Mouse (Mus musculus): Measurements from ENCODE around the gene Cmtm6. TPM values are rescaled to one million over a fixed set of nuclear protein-coding genes. Genes with fewer than 3 reads are reported as not detected.

Cmtm6 gene
- polyA plus RNA-seq, 1 experiment: 0.07 TPM

DNA sequence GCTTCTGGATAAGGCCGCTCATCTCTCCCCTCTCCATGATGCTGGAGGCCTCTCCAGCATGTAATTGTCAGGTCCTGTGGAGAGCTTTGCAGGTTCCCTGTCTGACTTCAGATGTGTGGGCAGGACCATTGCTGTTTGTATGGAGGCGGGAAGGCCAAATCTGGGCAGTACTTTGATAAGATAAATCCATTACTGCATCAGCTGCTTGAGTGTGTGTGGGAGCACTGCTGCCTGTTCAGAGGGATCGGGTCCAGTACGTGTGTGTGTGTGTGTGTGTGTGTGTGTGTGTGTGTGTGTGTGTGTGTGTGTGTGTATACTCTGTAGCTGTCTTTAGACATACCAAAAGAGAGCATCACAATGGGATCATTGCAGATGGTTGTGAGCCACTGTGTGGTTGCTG lies 14.2 kb downstream of the Cmtm6 start:
- Histone ChIP-seq H3K36me3 (ENCODE audit: control insufficient read depth) (peaks cover 59% of the 10 kb centered on the region), H3K27me3 (ENCODE audit: control insufficient read depth) (no peaks in the 10 kb centered on the region), H3K4me1 (ENCODE audit: control insufficient read depth) (no peaks in the 10 kb centered on the region), H3K9me3 (ENCODE audit: control insufficient read depth, low read length) (no peaks in the 10 kb centered on the region), H3K4me3 (replicated peaks) (no peak overlapping the region)
- TF ChIP-seq GATA1 (IDR thresholded peaks at IDR 0.05; ENCODE audit: low read length): no peak
- TF ChIP-seq TAL1 (IDR thresholded peaks at IDR 0.05; ENCODE audit: low read length): no peak

DNA sequence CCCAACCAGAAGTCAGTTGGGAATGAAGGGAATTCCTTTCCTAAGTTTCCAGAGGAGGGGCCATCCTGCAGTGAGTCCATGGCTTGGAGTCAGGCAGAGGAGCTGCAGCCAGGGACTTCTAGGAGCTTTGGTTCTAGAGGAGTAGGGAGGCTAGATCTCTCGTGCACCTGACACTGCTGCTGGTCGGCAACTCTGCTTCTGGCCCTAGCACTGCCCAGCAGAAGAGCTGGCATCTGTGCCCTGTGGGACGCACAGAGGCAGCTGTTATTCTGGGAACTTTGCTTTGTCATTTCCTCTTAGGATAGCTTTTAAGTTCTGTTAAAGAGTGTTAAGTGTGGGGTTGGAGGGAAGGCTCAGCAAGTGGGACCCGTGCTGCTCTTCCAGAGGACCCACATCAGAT lies 14.7 kb downstream of the Cmtm6 start:
- no peak overlapping the region for H3K4me3 ChIP-seq (replicated peaks)
- peaks cover 58% of the 10 kb centered on the region for H3K36me3 ChIP-seq (ENCODE audit: control insufficient read depth)
- H3K27me3 ChIP-seq (ENCODE audit: control insufficient read depth): no peaks in the 10 kb centered on the region
- no peak for TF ChIP-seq TAL1 (IDR thresholded peaks at IDR 0.05; ENCODE audit: low read length)
- no peaks in the 10 kb centered on the region for H3K4me1 ChIP-seq (ENCODE audit: control insufficient read depth)
- no peaks in the 10 kb centered on the region for H3K9me3 ChIP-seq (ENCODE audit: control insufficient read depth, low read length)

DNA sequence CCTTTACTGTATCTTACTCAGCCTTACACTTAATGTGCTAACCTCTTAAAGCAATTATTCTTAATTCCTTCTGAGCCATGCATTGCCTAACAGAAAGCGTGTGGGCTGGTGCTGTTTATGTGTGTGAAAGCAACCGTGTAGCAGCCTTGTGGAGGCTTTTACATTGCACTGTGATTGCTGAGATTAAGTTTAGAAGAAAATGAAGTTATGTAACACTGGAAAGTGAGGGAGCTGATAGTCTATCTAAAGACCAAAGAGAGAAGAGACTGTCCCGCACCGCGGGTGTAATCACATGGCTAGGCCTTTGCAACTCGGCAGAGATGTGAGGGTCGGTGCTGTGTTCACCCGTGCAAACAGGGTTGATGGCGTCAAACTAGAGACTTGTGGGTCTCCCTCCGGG lies 16.1 kb downstream of the Cmtm6 start:
- no peak overlapping the region for H3K4me3 ChIP-seq (replicated peaks)
- no peak for TF ChIP-seq TAL1 (IDR thresholded peaks at IDR 0.05; ENCODE audit: low read length)
- no peak for TF ChIP-seq GATA1 (IDR thresholded peaks at IDR 0.05; ENCODE audit: low read length)
- H3K27me3 ChIP-seq (ENCODE audit: control insufficient read depth): no peaks in the 10 kb centered on the region
- H3K36me3 ChIP-seq (ENCODE audit: control insufficient read depth): peaks cover 55% of the 10 kb centered on the region
- no peaks in the 10 kb centered on the region for H3K4me1 ChIP-seq (ENCODE audit: control insufficient read depth)
- H3K9me3 ChIP-seq (ENCODE audit: control insufficient read depth, low read length): no peaks in the 10 kb centered on the region

DNA sequence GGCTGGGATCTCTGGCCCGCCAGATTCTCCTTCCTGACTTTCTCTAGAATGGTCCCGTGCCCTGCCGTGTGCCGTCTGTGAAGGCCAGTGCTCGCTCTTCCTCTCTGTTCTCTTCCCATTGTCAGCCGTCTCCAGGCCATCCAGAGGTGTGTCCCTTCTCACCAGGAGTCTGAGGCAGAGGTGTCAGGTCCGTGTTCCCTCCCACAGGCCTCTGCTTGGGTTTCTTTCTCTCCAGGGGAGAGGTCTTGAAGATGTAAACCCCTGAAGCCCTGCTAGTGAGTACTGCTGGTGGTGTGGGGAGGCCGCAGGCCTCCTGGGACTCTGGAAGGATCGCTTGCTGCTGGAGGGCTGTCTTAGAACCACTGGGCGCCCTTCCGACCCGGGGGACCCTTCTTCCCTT lies 16.6 kb downstream of the Cmtm6 start:
- H3K9me3 ChIP-seq (ENCODE audit: control insufficient read depth, low read length): no peaks in the 10 kb centered on the region
- no peak overlapping the region for H3K4me3 ChIP-seq (replicated peaks)
- no peak for TF ChIP-seq TAL1 (IDR thresholded peaks at IDR 0.05; ENCODE audit: low read length)
- no peak for TF ChIP-seq GATA1 (IDR thresholded peaks at IDR 0.05; ENCODE audit: low read length)
- peaks cover 1% of the 10 kb centered on the region for H3K4me1 ChIP-seq (ENCODE audit: control insufficient read depth)
- H3K36me3 ChIP-seq (ENCODE audit: control insufficient read depth): peaks cover 55% of the 10 kb centered on the region
- H3K27me3 ChIP-seq (ENCODE audit: control insufficient read depth): no peaks in the 10 kb centered on the region

DNA sequence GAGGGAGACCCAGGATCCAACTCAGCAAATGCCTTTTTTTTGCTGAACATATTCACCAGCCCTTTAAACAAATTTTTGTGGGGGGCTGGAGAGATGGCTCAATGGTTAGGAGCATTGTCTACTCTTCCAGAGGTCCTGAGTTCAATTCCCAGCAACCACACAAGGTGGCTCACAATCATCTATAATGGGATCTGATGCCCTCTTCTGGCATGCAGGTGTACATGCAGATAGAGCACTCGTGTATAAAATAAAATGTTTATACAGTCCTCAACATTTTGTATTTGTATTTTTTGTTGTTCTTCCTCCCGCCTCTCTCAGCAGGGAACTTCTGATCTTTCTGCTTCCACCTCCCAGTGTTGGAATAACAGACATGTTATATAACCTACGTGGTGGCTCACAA lies 20.7 kb downstream of the Cmtm6 start:
- peaks cover 29% of the 10 kb centered on the region for H3K36me3 ChIP-seq (ENCODE audit: control insufficient read depth)
- H3K4me3 ChIP-seq (replicated peaks): no peak overlapping the region
- TF ChIP-seq GATA1 (IDR thresholded peaks at IDR 0.05; ENCODE audit: low read length): no peak
- no peak for TF ChIP-seq TAL1 (IDR thresholded peaks at IDR 0.05; ENCODE audit: low read length)
- H3K9me3 ChIP-seq (ENCODE audit: control insufficient read depth, low read length): no peaks in the 10 kb centered on the region
- peaks cover 11% of the 10 kb centered on the region for H3K4me1 ChIP-seq (ENCODE audit: control insufficient read depth)
- no peaks in the 10 kb centered on the region for H3K27me3 ChIP-seq (ENCODE audit: control insufficient read depth)

DNA sequence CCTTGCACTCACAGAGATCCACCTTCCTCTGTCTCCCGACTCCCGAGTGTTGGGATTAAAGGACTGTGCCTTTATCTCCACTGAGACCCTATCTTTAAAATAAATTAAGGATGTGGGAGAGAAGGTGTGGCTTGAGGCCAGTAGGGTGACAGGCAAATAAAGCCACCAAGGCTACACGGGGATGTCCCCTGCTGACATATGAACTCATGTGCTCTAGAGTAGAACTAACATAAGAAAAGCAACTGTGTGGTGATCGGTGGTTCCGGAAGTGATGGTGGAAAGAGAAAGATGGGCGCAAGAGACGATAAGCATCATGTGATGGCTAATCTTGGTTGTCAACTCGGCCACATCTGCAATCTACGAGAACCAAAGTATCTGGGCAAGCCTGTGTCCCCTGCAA lies 21.4 kb downstream of the Cmtm6 start:
- peaks cover 11% of the 10 kb centered on the region for H3K4me1 ChIP-seq (ENCODE audit: control insufficient read depth)
- no peaks in the 10 kb centered on the region for H3K27me3 ChIP-seq (ENCODE audit: control insufficient read depth)
- peaks cover 21% of the 10 kb centered on the region for H3K36me3 ChIP-seq (ENCODE audit: control insufficient read depth)
- H3K9me3 ChIP-seq (ENCODE audit: control insufficient read depth, low read length): no peaks in the 10 kb centered on the region
- TF ChIP-seq GATA1 (IDR thresholded peaks at IDR 0.05; ENCODE audit: low read length): no peak
- no peak for TF ChIP-seq TAL1 (IDR thresholded peaks at IDR 0.05; ENCODE audit: low read length)
- peak overlapping the region; percentile 69 for H3K4me3 ChIP-seq (replicated peaks)

DNA sequence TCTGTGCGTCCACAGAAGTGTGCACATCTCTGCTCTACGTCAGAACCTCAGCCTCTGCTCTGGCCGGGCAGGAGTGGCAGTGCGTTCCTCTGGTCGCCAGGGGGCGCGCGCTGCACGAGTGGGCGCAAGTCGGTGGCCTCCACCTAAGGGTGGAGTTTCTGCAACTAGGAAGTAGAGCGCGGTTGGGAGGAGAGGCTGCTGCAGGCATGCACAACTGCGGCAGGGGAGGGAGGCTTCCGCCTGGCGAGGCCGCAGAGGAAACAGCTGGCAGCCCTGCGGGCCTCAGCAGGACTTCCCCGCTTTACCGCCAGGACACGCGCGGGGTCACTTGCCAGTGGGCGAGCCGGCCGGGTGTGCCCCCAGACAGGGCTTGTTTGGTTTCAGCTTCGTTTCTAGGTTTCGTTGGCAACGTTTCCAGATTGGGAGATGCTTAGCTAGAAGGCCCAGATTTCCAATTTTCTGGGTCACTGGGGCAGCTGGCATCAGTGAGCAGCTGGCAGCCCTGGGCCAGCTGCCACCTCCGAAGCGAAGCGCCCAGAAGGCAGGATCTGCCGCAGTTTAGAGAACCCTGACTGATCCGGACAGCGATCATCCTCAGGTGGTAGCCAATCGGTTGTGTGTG lies 22.1 kb downstream of the Cmtm6 start:
- no peak for TF ChIP-seq TAL1 (IDR thresholded peaks at IDR 0.05; ENCODE audit: low read length)
- TF ChIP-seq GATA1 (IDR thresholded peaks at IDR 0.05; ENCODE audit: low read length): no peak
- Histone ChIP-seq H3K4me3 (replicated peaks) (peak overlapping the region; percentile 69), H3K36me3 (ENCODE audit: control insufficient read depth) (peaks cover 15% of the 10 kb centered on the region), H3K27me3 (ENCODE audit: control insufficient read depth) (no peaks in the 10 kb centered on the region), H3K4me1 (ENCODE audit: control insufficient read depth) (peaks cover 11% of the 10 kb centered on the region), H3K9me3 (ENCODE audit: control insufficient read depth, low read length) (no peaks in the 10 kb centered on the region)

DNA sequence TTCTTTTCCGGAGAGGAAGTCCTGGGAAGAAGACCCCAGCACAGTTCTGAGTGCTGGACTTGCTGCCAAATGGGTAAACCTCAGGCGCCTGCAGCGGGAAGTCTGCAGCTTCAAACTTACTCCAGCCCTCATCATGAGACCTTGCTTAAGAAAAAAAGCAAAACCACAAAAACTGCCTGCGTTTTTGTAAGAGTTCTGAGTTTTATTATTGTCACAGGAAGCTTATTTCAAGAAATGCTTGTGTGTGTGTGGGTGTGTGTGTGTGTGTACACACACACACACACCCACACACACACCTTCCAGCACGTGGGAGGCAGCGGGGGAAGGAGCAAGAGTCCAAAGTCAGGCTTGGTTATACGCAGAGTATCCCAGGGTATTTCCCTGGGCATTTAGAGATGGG lies 27.4 kb downstream of the Cmtm6 start:
- H3K36me3 ChIP-seq (ENCODE audit: control insufficient read depth): no peaks in the 10 kb centered on the region
- H3K9me3 ChIP-seq (ENCODE audit: control insufficient read depth, low read length): no peaks in the 10 kb centered on the region
- peaks cover 2% of the 10 kb centered on the region for H3K4me1 ChIP-seq (ENCODE audit: control insufficient read depth)
- TF ChIP-seq GATA1 (IDR thresholded peaks at IDR 0.05; ENCODE audit: low read length) (no peak), TAL1 (IDR thresholded peaks at IDR 0.05; ENCODE audit: low read length) (no peak)
- H3K4me3 ChIP-seq (replicated peaks): no peak overlapping the region
- H3K27me3 ChIP-seq (ENCODE audit: control insufficient read depth): no peaks in the 10 kb centered on the region

DNA sequence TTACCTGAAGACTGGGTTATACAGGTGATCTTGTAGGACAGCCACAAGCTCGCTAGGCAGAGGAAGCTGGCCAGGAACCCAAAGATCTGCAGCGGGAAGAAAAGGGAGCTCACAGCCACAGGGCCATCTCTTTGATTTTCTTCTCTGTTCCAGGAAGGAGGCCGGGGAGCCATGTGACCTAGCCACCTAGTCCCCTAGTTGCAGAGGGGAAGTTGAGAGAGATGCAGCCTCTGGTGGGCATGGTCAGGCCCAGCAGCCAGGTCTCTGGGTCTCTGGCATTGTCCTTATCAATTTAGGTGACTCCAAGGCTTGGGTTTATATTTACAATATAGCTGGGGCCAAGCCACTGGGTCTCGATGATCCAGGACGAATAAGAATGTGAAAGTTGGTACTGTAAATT lies 27.9 kb downstream of the Cmtm6 start:
- no peaks in the 10 kb centered on the region for H3K9me3 ChIP-seq (ENCODE audit: control insufficient read depth, low read length)
- no peaks in the 10 kb centered on the region for H3K27me3 ChIP-seq (ENCODE audit: control insufficient read depth)
- H3K4me1 ChIP-seq (ENCODE audit: control insufficient read depth): no peaks in the 10 kb centered on the region
- no peak for TF ChIP-seq TAL1 (IDR thresholded peaks at IDR 0.05; ENCODE audit: low read length)
- no peak for TF ChIP-seq GATA1 (IDR thresholded peaks at IDR 0.05; ENCODE audit: low read length)
- H3K36me3 ChIP-seq (ENCODE audit: control insufficient read depth): no peaks in the 10 kb centered on the region
- no peak overlapping the region for H3K4me3 ChIP-seq (replicated peaks)

DNA sequence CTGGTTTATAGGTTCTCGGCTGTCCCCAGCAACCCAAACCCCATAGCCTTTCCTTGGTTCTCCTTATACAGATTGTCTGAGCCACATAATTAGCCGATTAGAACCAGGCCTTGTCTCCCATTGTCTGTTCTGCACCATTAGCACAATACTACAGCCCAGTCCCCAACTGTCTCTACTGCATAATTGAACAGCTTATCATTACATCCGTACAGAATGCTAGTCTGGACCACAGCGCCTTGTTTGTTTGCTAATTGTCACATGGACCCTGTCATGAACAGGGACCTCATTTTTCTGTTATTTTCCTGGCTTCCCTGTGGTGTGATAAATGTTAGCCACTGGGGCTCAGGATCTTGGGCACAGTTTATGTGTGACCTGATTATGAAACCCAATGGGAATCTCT lies 29.0 kb downstream of the Cmtm6 start:
- TF ChIP-seq GATA1 (IDR thresholded peaks at IDR 0.05; ENCODE audit: low read length): no peak
- TF ChIP-seq TAL1 (IDR thresholded peaks at IDR 0.05; ENCODE audit: low read length): no peak
- no peak overlapping the region for H3K4me3 ChIP-seq (replicated peaks)
- no peaks in the 10 kb centered on the region for H3K9me3 ChIP-seq (ENCODE audit: control insufficient read depth, low read length)
- H3K4me1 ChIP-seq (ENCODE audit: control insufficient read depth): no peaks in the 10 kb centered on the region
- no peaks in the 10 kb centered on the region for H3K27me3 ChIP-seq (ENCODE audit: control insufficient read depth)
- no peaks in the 10 kb centered on the region for H3K36me3 ChIP-seq (ENCODE audit: control insufficient read depth)

All from erythroblast, embryonic 14.5 days (primary cell).